Mouse (Mus musculus) testis, postnatal 10 days (tissue): ENCODE data around the gene Pex10.
"Not testable (repeated sequence)": the region's sequence is repeated elsewhere in the genome, so short reads cannot be mapped to it uniquely, and the experiment has no call there.

Experiments
- DNase-seq: peaks from one replicate; pipeline ENCODE4 v3.0.0; 2021; ENCODE audit warnings: low spot score

Pex10 gene

DNA sequence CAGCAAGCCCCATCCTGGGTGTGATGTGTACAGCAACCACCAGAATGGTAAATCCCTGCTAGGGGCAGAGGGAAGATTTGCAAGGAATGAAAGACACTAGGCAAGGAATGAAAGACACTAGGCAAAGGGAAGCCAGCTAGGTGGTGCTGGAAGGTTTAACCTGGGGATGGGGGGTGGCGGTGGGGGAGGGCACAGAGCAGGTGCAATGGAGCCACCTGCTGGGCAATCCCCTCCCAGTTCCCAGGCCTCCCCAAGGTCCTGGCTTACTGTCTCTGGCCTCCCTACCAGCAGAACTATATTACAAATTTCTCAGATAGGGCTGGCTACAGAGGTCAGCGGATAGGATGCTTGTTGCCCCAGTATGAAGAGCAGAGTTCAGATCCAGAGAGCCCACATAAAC lies 2.3 kb upstream of the Pex10 start:
- DNase-seq, result no peak

DNA sequence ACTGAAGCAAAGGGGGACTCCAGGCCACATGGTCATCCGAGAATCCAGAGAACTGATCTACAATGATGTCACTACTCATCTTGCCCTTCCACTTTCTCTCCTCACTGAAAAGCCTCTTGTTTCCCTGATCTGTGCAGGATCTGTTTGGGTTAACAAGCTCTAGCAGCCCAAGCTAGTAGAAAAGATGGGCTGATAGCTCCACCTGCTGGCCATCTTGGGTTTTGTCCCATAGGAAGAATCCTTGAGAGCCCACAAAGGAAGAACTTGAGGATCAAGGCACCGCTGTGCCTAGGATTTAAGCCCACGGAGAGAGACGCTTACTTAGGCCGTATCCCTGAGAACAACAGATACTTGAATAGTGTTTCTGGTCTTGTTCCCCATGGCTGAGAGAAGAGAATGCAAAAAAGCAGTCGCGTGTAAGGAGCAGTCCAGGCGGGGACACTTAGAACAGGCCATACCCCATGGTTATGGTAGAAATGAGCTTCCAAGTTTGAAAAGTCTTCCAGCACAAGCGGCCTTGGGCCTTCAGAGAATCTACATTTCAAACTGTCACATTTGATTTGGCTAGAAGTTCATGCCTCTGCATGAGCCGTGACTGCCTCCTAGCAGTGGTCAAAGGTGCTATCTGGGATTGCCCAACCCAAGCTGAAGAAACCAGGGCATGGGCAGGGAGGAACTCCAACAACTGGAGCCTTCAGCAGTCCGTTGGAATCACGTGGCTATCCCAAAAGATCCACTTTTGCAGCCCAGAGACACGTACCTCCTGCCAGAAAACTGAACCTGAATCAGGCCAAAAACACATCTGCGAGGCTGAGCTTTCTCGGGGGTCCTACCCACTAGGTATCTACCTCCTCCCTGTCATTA lies 614 bp upstream of the Pex10 start:
- peak; percentile 90 for DNase-seq

GRCm38 (mm10) chr4:155068357-155068972 lies 1.6 kb downstream of the Pex10 start:
- no peak for DNase-seq

DNA sequence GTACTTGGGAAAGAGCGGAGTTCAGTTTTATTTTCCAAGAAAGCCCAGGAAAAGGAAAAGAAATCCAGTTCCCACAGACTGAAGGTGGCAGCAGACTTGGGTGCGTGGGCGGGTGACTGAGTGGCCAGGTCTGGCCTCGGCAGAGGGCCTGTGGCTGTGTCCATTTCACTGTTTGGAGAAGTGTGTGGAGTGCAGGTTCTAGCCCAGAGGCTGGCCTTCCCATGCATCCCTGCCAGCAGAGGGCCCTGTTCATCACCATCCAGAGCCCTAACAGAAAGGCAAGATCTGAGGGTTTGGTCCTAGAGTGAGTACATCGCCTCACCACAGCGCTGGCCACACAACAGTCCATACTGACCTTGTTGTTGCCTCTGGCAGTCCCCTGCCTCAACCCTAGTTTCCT lies 2.4 kb downstream of the Pex10 start:
- DNase-seq, result peak; percentile 53

- no peak for DNase-seq
Observed at GRCm38 (mm10) chr4:155070199-155070598, 3.4 kb downstream of the Pex10 start.

GRCm38 (mm10) chr4:155070921-155071320 lies 4.1 kb downstream of the Pex10 start:
- no peak for DNase-seq

DNA sequence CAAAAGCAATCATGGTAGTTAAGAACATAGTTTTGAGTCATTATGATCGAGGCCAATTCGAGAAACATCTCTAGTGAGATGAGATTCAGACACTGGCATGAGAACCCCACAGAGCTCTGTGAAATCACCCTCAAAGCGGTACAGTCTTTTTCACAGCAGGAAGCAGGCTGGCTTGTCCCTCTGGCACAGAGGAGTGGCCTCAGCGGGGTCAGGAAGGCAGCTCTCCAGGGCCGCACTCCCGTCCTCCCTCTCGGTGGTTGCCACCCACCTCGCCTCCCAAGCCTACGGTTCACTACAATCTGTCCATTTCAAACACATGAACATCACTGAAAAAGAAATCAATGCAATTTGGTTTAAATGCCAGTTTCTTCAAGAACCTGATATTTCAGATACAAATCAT lies 7.6 kb downstream of the Pex10 start:
- no peak for DNase-seq

- DNase-seq, result no peak
Observed at GRCm38 (mm10) chr4:155075137-155075536, 8.3 kb downstream of the Pex10 start.

DNA sequence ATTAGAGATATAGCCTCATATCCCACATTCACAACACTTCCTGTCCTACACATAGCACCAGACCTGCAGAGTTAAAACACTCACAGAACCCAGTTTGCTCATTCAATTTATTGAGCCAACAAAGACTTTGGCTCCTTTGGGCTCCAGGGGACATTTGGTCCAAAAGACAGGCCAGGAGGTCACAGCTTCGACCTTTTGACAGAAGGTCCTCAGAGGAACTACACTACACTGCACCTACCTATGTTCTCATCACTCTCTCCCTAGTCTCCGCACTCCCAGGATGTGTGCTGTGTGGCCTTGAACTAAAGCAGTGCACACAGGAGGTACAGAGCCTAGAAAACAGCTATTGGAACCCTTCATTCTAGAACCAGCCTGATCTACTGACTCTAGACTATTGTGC lies 9.0 kb downstream of the Pex10 start:
- DNase-seq, result no peak

- no peak for DNase-seq
Observed at GRCm38 (mm10) chr4:155076677-155077076, 9.9 kb downstream of the Pex10 start.

GRCm38 (mm10) chr4:155078808-155079207 lies 12.0 kb downstream of the Pex10 start:
- not testable (repeated sequence) for DNase-seq

GRCm38 (mm10) chr4:155079666-155080065 lies 12.8 kb downstream of the Pex10 start:
- DNase-seq, result no peak

GRCm38 (mm10) chr4:155083553-155083952 lies 16.7 kb downstream of the Pex10 start:
- no peak for DNase-seq

- no peak for DNase-seq
Observed at GRCm38 (mm10) chr4:155084351-155084750, 17.5 kb downstream of the Pex10 start.

DNA sequence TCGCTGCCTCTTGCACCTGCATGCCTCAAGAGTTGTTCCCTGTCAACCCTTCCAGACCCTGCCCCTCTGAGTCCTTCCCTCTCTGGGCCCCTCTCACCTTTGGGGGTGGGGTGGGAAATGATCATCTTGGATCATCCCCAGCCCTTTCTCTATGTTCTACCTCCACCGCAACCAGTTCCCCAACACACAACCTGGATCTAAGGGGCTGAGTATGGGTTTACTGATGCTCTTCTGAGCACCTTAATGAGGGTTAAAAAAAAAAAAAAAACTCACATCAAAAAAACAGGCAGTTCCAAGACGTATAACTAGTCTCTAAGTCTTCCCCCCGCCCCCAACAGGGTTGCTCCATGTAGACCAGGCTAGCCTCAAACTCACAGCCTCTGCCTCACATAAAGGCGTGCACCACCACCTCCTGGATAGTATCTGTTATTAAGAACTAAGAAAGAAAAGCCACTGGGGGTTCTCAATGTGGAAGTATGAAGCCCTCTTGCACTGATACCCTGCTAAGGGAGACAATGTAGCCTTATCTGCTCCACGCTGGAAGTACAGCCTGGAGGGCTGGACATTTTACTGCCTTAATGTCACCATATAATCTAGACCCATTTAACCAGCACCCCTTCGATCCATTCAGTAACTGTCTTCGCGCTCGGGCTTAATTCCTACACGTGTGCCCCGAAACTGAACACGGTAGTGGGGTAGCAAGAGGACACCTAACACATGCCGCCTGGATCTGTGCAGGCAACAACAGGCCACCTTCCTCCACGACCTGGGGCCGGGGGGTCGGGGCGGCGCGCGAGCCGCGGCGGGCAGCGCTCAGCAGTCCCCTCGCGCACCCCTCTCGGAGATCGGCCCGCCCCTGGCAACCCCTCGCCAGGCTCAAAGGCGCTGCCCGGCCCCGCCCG lies 18.6 kb downstream of the Pex10 start:
- DNase-seq, result no peak

DNA sequence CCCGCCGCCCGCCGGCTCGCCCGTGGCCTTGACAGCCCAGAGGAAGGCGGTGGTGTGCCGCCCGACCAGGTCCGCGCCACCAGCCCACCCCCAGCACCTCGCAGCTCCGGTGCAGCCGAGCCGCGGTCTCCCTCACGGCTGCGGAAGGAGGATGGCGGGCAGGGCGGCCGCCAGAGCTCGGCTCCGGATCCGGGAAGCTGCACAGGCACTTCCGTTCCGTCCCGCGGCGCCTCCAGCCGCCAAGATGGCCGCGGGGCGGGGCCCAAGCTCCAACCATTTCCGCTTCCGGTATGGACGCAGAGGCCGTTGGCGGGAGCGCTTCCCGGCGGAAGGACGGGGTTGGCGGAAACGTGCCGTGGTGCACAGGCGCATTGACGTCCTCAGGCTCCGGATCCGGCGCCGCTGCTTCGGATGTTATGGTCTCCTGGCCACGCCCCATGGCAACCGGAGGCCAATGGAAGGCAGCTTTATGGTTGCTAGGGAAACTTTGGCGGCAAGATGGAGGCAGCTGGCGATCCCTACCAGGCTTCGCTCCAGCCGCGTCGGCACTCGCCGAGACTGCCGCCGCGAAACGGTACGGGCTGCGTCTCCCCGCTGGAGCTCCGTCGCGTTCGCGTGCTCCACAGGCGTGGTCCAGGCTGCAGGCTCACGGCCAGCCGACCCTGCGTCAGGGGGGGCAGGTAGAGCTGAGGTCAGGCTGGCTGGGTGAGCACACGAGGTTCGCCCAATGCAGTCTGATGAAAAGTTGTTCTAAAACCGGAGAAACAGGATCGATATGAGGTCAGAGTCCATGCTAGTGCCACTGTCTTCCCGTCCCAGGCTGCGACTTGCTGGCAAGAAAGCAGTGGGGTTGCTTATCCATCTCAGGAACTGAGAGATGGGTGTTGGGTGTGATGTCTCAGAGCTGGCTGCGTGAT lies 19.6 kb downstream of the Pex10 start, which contains the start of the genes Rer1 and Morn1:
Rer1 (minus strand) TSS at position 275 of the 917 bp plus-strand sequence.
Morn1 (plus strand) TSS at position 470 of the 917 bp plus-strand sequence.
- DNase-seq, result peak; percentile 99

GRCm38 (mm10) chr4:155089241-155089640 lies 22.4 kb downstream of the Pex10 start:
- no peak for DNase-seq

- DNase-seq, result no peak
Observed at GRCm38 (mm10) chr4:155090147-155090546, 23.3 kb downstream of the Pex10 start.

- DNase-seq, result no peak
Observed at GRCm38 (mm10) chr4:155090688-155091449, 24.1 kb downstream of the Pex10 start.

- no peak for DNase-seq
Observed at GRCm38 (mm10) chr4:155092718-155093430, 26.1 kb downstream of the Pex10 start.
